Mouse (Mus musculus): ENCODE data around the gene Vsig8. TPM values are rescaled to one million over a fixed set of nuclear protein-coding genes. Genes with fewer than 3 reads are reported as not detected.

Gene Vsig8
- polyA plus RNA-seq, 1 experiment, result 1.9 TPM

DNA sequence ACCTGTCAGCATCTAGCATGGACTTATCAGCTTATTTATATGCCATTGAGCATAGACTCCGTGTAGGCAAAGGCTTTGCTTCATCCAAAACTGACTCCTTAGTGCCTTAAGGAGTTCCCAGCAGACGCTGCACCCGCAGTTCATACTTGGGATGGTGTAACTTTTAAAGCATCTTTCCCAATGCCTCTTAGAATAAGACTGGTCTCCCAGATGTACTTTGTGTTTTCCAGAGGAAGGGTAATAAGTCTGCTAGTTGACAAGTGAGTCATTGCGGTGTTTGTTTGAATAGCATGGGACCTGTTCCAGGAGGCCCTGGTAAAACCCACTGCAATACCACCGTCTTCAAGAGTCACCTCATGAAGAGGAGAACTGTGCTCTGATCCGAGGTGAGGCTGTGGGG is 24.4 kb downstream of the Vsig8 start:
- Histone ChIP-seq H3K36me3 (ENCODE audit: control insufficient read depth, insufficient read depth, low read length) (no peaks in the 10 kb centered on the region), H3K27ac (ENCODE audit: control insufficient read depth, insufficient read depth, low read length) (no peak overlapping the region), H3K27me3 (ENCODE audit: control insufficient read depth, insufficient read depth, low read length) (no peaks in the 10 kb centered on the region), H3K4me1 (replicated peaks; ENCODE audit: control insufficient read depth, insufficient read depth, low read length) (peaks cover 5% of the 10 kb centered on the region; the same call in 1 of the 2 replicates), H3K4me3 (ENCODE audit: control insufficient read depth, insufficient read depth, low read length) (no peak overlapping the region)
- no peak for TF ChIP-seq POLR2A (IDR thresholded peaks at IDR 0.05; ENCODE audit: control insufficient read depth, extremely low read depth, insufficient read depth, low read length, poor library complexity)
- no peak for TF ChIP-seq CTCF (IDR thresholded peaks at IDR 0.05; ENCODE audit: borderline replicate concordance, control insufficient read depth, extremely low read depth, insufficient read depth, low read length, poor library complexity)
- no peak for DNase-seq
- WGBS, result 89% methylated on average over 6 of the region's 6 CpGs

DNA sequence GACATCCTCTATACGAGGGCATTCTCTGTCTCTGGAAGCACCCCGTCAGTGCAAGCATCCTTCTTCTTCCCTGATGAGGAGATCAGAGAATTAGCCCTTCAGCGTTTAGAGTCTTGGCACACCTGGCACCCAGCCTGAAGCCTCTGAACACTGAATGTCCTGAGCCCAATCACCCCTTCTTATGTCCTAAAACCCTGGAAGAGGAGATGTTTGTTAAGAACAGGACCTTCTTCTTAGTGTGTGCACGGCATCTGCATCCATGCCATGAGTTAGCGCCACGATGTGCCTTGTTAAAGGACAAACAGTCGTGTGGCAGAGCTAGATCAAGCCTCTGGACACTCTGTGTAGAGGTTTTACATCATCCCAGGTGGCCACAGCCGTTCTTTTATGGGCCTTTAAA is 26.7 kb downstream of the Vsig8 start:
- no peaks in the 10 kb centered on the region for H3K36me3 ChIP-seq (ENCODE audit: control insufficient read depth, insufficient read depth, low read length)
- H3K27me3 ChIP-seq (ENCODE audit: control insufficient read depth, insufficient read depth, low read length), result no peaks in the 10 kb centered on the region
- 94% methylated on average over 8 of the region's 8 CpGs for whole genome bisulfite sequencing
- TF ChIP-seq POLR2A (IDR thresholded peaks at IDR 0.05; ENCODE audit: control insufficient read depth, extremely low read depth, insufficient read depth, low read length, poor library complexity) (no peak), CTCF (IDR thresholded peaks at IDR 0.05; ENCODE audit: borderline replicate concordance, control insufficient read depth, extremely low read depth, insufficient read depth, low read length, poor library complexity) (no peak)
- no peaks in the 10 kb centered on the region for H3K4me1 ChIP-seq (replicated peaks; ENCODE audit: control insufficient read depth, insufficient read depth, low read length)
- DNase-seq, result no peak
- H3K4me3 ChIP-seq (ENCODE audit: control insufficient read depth, insufficient read depth, low read length), result no peak overlapping the region
- H3K27ac ChIP-seq (ENCODE audit: control insufficient read depth, insufficient read depth, low read length), result no peak overlapping the region

DNA sequence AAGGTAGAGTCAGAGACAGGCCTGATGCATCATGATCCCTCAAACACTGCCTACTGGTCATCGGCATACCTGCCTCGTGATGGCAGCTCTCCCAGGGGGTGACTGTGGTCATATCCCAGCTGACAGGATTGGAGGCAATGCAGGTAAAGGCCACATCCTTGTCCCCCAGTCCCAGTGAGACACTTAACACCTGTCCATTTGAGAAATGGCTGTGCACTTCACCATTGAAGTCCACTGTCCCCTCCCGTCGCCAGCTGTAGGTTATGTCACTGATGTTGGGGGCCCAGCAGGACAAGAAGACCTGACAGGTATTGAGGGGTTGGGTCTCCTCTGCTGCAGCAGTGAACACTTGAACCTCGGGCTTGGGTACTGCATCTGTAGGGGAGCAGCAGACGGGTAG is 28.5 kb downstream of the Vsig8 start:
- Histone ChIP-seq H3K36me3 (ENCODE audit: control insufficient read depth, insufficient read depth, low read length) (no peaks in the 10 kb centered on the region), H3K27me3 (ENCODE audit: control insufficient read depth, insufficient read depth, low read length) (no peaks in the 10 kb centered on the region), H3K4me3 (ENCODE audit: control insufficient read depth, insufficient read depth, low read length) (no peak overlapping the region), H3K4me1 (replicated peaks; ENCODE audit: control insufficient read depth, insufficient read depth, low read length) (no peaks in the 10 kb centered on the region), H3K27ac (ENCODE audit: control insufficient read depth, insufficient read depth, low read length) (no peak overlapping the region)
- 93% methylated on average over 6 of the region's 6 CpGs for whole genome bisulfite sequencing
- TF ChIP-seq CTCF (IDR thresholded peaks at IDR 0.05; ENCODE audit: borderline replicate concordance, control insufficient read depth, extremely low read depth, insufficient read depth, low read length, poor library complexity), result no peak
- TF ChIP-seq POLR2A (IDR thresholded peaks at IDR 0.05; ENCODE audit: control insufficient read depth, extremely low read depth, insufficient read depth, low read length, poor library complexity), result no peak
- DNase-seq, result no peak

DNA sequence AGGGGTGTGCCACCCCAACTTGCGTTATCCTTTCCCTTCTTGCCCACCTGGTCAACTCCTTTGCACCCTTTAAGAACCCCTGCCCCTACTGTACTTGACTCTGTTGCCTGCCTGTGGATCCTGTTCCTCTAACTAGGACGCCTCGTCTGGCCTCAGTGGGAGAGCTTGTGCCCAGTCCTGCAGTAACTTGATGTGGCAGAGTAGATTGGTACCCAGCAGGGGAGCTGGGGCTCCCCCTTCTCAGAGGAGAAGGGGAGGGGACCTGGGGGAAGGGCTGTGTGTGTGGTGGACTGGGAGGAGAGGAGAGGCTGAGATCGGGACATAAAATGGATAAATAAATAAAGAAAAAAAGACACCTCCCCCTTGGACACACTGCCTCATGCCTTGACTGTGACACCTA is 29.3 kb downstream of the Vsig8 start:
- no peak for DNase-seq
- Histone ChIP-seq H3K4me3 (ENCODE audit: control insufficient read depth, insufficient read depth, low read length) (no peak overlapping the region), H3K27me3 (ENCODE audit: control insufficient read depth, insufficient read depth, low read length) (no peaks in the 10 kb centered on the region), H3K36me3 (ENCODE audit: control insufficient read depth, insufficient read depth, low read length) (no peaks in the 10 kb centered on the region), H3K4me1 (replicated peaks; ENCODE audit: control insufficient read depth, insufficient read depth, low read length) (no peaks in the 10 kb centered on the region), H3K27ac (ENCODE audit: control insufficient read depth, insufficient read depth, low read length) (no peak overlapping the region)
- WGBS, result 84% methylated on average over 4 of the region's 4 CpGs
- TF ChIP-seq CTCF (IDR thresholded peaks at IDR 0.05; ENCODE audit: borderline replicate concordance, control insufficient read depth, extremely low read depth, insufficient read depth, low read length, poor library complexity) (no peak), POLR2A (IDR thresholded peaks at IDR 0.05; ENCODE audit: control insufficient read depth, extremely low read depth, insufficient read depth, low read length, poor library complexity) (no peak)

DNA sequence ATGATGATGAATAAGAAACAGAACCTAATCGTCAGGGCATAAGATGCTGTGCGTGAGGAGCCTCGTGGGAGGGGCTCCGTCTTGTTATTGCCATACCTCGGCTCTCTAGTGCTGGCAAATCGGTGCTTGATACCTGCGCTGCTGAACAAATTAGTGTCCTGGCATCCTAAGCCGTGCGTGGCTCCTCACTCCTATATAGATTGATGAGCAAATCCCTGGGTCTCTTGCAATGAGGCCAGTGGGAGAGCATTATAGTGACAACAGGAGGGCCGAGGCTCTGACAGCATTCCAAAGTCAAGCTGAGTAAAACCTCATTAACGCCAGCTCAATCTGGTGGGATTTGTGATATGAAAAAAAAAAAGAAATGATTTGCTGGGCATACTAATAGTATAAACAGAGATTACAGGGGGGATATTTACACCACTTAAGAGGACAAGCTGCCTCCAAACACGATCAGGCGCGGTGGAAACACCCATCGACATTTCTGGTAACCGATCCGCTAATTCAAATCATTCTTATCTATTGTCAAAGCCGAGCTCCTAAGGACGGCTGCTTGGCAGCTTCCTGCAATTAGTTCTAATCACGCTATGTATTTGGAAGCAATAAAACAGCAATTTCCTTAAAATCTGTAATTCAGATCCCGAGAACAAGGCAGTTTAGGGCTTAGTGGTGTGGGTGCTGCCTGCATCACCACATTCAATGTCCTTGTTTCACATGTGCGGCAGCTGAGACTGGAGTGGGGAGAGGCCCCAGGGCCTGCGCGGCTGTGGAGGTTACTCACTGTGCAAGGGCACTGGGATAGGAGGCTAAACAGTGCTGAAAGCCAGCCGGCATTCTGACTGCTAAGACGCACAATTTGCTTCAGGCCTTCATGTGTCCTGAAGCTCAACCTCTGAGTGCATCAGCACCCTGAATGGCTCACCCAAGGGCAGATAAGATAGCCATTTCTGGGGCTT is 30.2 kb downstream of the Vsig8 start:
- WGBS, result 91% methylated on average over 26 of the region's 26 CpGs
- Histone ChIP-seq H3K4me1 (replicated peaks; ENCODE audit: control insufficient read depth, insufficient read depth, low read length) (peaks cover 4% of the 10 kb centered on the region), H3K4me3 (ENCODE audit: control insufficient read depth, insufficient read depth, low read length) (no peak overlapping the region), H3K36me3 (ENCODE audit: control insufficient read depth, insufficient read depth, low read length) (no peaks in the 10 kb centered on the region), H3K27me3 (ENCODE audit: control insufficient read depth, insufficient read depth, low read length) (no peaks in the 10 kb centered on the region), H3K27ac (ENCODE audit: control insufficient read depth, insufficient read depth, low read length) (no peak overlapping the region)
- DNase-seq, result no peak
- no peak for TF ChIP-seq CTCF (IDR thresholded peaks at IDR 0.05; ENCODE audit: borderline replicate concordance, control insufficient read depth, extremely low read depth, insufficient read depth, low read length, poor library complexity)
- TF ChIP-seq POLR2A (IDR thresholded peaks at IDR 0.05; ENCODE audit: control insufficient read depth, extremely low read depth, insufficient read depth, low read length, poor library complexity), result no peak

DNA sequence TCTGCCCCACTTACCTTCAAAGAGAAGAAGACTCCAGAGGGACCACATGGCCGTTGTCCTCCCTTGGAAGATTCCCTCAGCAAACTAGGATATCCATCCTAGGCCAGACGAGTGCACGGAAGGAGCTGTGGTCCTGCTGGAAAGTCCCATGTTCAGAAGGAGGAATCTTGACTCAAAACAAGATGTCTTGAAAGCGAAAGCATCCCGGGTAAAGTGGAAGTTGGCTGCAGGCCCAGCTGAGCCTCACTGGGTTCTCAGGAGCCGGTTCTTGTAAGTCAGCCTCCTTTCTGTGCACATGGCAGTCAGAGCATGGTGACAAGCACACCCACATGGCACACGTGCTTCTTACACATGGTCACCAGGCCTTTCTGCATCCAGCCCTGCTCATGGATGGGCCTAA is 34.6 kb downstream of the Vsig8 start, which contains the start of gene Slamf8:
Gene Slamf8, minus strand, starts transcription at position 184 of the 400 bp plus-strand sequence.
- DNase-seq, result no peak
- no peak for TF ChIP-seq CTCF (IDR thresholded peaks at IDR 0.05; ENCODE audit: borderline replicate concordance, control insufficient read depth, extremely low read depth, insufficient read depth, low read length, poor library complexity)
- TF ChIP-seq POLR2A (IDR thresholded peaks at IDR 0.05; ENCODE audit: control insufficient read depth, extremely low read depth, insufficient read depth, low read length, poor library complexity), result no peak
- Histone ChIP-seq H3K36me3 (ENCODE audit: control insufficient read depth, insufficient read depth, low read length) (no peaks in the 10 kb centered on the region), H3K27ac (ENCODE audit: control insufficient read depth, insufficient read depth, low read length) (no peak within 1 kb of the TSS), H3K27me3 (ENCODE audit: control insufficient read depth, insufficient read depth, low read length) (no peaks in the 10 kb centered on the region), H3K4me3 (ENCODE audit: control insufficient read depth, insufficient read depth, low read length) (no peak within 1 kb of the TSS), H3K4me1 (replicated peaks; ENCODE audit: control insufficient read depth, insufficient read depth, low read length) (peaks cover 4% of the 10 kb centered on the region)
- WGBS, result 50% methylated on average over 7 of the region's 7 CpGs
